Mouse (Mus musculus) heart, embryonic 10.5 days (tissue): Measurements from ENCODE around the gene Lrch2. TPM values are rescaled to one million over a fixed set of nuclear protein-coding genes. Genes with fewer than 3 reads are reported as not detected.

ENCODE experiments used
- polyA plus RNA-seq: library from polyadenylated mRNA; unstranded; fragments of >200 nt; fragmentation: Nextera tagmentation; extraction: Ambion mirVana; gene quantifications from 2 replicates; pipeline ENCODE4 v1.2.1, GENCODE M21; 2016

Gene Lrch2
- polyA plus RNA-seq, 1 experiment from 2014 or later = 4.7 TPM

Other genes starting within 250 kb of the Lrch2 start
- gene Il13ra2, start 124.9 kb downstream of the Lrch2 start, polyA plus RNA-seq = not detected in 2 replicates
- gene Vmn1r239-ps, start 100.4 kb downstream of the Lrch2 start, polyA plus RNA-seq = not detected in 2 replicates
- gene Gm15128, start 211.9 kb upstream of the Lrch2 start, polyA plus RNA-seq = not detected in 2 replicates